Mouse (Mus musculus) naive thymus-derived CD4-positive, alpha-beta T cell, adult 2 months (primary cell): ENCODE measurements around the gene Hus1b.

Source experiments
- DNase-seq: peaks from one replicate; pipeline ENCODE4 v3.0.0-alpha.2; 2011; ENCODE audit warnings: low read depth

Hus1b gene

DNA sequence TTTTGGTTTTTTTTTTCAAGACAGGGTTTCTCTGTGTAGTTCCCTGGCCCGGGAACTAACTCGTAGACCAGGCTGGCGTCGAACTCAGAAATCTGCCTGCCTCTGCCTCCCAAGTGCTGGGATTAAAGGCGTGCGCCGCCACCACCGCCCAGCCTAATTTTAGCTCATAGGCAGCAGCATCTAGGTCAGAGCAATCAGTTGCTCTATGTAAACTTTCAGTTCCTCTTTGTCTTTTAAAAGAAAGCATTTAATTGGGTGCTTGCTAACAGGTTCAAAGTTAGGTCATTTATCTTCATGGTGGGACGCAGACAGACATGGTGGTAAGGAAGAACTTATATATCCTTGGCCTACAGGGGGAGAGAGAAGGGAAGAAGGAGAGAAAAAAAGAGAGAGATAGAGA lies 1.6 kb upstream of the Hus1b start:
- no peak for DNase-seq

DNA sequence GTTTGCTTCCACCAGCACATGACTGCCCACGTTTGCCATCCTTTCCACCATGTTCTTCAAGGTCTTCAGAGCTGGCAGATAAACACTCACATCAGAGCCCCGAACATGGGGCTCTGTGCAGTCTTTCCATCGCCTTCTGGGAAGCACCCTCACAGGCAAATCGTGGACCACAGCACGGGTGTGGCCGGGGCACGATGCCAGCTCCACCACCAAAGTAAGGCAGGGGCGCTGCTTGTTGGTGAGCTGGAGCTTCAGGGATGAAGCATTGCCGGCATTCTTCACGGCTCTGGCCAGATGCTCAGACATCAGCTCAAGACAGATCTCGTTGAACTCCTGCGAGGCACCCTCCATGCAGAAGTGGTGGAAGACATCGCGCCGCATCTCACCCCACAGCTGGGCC lies 430 bp downstream of the Hus1b start:
- DNase-seq, result no peak

DNA sequence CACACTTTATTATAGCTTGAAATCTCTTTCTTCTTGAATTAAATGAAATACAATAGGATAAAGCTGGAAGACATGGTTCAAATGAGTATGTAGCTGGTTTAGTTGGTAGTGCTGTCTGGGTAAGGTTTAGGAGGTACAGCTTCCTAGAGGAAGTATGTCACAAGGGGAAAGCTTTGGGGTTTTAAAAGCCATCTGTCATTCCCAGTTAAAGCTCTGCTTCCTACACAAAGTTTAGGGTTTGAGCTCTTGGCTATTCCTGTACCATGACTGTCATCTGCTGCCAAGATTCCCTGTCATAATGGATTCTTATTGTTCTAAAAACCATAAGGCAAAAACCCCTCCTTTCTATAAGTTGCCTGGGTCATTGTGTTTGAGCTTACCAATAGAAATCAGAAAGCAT lies 1.8 kb downstream of the Hus1b start:
- DNase-seq, result no peak

DNA sequence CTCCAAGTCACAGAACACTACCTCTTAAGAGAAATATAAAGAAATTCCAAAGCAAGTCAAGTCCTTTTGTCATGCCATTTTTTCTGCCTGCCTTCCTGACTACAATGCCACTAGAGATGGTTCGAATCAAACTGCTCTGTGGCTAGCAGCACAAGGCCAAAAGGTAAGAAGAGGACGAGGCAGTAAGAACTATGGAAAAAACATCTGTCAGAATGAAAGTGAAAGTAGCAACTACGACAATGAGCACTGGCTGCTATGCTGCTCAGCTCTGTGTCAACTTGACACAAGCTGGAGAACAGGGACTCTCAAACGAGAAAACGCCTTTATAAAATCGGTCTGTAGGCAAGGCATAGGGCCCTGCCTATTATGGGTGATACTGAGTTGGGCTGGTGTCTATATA lies 14.6 kb downstream of the Hus1b start:
- peak; percentile 78 for DNase-seq

DNA sequence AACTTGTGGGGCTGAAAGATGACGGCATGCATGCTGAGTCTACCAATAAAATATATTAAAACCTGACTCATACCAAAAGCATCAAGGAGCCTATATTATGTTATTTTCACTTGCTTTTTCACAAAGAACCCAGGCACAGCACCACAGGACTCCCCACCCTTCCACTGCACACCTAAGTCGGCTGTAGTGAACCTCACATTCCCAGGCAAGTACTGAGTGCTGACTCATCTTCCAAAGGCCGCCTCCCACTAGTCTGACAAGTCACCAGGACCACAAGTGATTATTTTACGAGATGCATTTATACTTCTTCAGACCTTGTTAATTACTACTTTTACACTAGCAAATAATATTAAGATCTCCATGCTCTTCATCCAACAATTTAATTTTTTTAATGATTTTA lies 15.9 kb downstream of the Hus1b start:
- DNase-seq, result no peak

DNA sequence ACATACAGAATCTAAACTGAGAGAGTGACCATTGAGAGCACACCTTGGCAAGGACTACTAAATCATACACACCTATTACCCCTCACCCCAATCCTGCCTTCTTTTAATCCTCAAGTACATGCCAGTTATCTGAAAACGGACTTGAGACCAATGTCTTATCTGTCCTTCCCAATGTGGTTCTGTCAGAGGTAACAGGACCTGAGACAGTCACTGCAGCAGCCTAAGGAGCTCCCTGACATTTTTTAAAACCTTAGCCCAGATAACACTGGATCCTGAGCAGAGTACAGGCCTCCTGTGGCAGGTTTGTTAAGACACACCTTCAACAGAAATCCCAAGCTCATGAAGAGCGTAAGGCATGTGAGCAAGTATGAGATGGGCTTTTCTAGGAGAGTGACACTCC lies 18.4 kb downstream of the Hus1b start:
- no peak for DNase-seq

DNA sequence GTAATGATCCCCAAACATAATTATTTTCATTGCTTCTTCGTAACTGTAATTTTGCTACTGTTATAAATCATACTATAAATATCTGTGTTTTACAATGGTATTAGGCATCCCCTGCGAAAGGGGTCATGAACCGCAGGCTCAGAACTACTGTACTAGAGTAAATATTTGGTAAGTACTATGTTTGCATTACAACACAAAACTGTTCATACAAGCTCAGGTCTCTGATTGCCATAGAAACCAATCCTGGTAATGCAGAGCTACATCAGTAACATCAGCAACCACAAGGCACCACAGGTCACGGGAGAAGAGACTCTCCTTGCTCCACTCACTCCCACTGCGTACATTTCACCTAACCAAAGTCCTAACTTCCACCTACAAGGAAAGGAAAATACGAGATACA lies 23.3 kb downstream of the Hus1b start:
- DNase-seq, result no peak

DNA sequence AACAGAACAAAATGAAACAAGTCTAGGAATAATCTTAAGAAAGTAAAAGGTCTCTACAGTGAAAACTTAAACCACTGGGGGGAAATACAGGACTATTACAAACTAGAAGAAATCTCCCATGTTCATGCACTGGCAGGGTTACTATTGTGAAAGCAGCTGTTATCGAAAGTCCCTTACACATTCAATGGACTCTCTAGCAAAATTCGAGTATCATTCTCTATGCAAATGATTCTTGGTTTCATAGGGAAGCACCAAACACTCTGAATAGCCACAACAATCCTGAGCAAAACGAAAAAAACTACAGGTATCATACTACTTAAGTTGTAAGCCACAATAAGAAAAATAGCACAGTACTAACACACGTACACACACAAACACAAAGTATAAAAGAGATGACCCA lies 25.6 kb downstream of the Hus1b start:
- no peak for DNase-seq

DNA sequence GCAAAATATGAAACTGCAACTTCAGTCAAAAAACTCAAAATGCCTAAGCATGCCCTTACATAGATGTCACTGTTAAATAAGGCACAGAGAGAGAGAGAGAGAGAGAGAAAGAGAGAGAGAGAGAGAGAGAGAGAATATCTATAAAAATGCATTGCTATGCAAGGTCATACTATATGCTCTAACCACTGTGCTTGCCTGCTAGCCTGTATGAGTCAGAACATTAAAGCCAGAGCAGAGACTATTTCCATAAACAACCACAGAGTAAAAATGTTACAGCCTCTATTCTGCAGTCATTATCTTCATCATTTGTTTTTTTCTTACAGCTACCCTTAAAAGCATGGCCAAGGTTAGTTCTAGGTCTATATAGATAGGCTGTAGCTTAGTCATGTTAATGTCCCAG lies 33.8 kb downstream of the Hus1b start:
- DNase-seq, result no peak

DNA sequence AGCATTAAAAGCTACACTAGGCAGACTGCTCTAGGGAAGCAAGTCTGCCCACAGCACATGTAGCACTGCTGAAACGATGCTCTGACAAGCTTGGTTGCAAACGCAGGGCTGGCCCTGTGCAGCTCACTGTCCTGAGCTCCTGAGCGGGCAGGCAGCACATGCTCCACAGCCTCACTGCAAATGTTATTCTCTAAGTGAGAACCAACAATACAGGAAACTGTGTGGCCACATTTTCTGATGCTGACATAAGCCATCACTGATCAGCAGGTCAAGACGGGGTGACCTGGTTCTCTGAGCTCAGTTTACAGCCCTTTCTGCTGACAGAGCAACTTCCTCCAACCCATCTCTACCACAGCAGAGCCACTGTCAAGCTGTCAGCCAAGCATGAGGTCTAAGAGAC lies 34.5 kb downstream of the Hus1b start:
- DNase-seq, result no peak

DNA sequence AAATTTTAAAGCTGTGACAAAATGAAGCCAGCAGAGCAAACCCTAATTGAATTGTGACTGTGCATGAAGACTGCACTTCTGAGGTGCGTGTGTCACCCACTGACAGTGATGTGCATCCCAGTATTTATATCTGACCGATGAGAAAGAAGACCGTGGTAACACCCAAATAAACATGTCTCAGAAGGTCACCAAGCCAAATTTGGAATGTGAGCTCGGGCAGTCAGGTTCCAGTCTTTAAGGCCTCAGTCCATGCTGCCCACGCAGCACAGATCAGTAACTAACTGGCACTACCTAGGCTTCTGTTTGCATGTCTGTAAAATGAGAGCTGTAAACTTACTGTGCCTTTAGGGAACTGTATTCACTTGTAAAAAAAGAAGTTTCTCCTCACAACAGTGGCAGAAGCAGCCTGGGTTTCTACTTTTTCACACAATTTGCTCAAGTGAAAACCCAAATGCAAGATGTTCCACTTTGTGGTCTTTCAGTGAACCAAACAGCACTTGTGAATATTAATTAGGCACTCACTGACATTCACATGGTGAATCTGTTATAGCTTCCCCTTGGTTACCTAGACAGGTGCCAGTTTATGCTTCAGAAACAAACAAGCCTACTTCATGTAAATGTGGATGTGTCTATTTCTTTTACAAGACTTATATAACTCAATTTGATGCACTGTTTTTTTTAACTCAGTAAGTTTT lies 35.5 kb downstream of the Hus1b start:
- no peak for DNase-seq

DNA sequence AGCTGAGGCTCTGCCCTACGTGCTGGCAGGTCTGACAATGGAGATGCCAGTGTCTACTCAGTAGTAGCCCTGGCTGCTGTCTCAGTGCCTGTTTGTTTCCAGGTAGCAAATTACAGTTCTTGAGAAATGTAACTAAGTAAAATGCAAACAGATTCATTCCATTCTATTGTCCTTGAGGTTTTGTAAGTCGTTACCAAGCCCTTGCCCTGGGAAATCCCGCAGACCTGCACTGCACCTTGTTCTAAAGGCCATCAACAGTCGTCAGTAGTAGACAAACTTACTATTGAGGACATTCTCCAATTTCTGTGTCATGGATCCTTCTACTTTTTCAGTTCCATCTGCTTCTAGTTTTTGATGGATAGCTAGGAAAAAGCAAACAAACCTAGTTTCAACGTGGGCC lies 36.7 kb downstream of the Hus1b start:
- no peak for DNase-seq

DNA sequence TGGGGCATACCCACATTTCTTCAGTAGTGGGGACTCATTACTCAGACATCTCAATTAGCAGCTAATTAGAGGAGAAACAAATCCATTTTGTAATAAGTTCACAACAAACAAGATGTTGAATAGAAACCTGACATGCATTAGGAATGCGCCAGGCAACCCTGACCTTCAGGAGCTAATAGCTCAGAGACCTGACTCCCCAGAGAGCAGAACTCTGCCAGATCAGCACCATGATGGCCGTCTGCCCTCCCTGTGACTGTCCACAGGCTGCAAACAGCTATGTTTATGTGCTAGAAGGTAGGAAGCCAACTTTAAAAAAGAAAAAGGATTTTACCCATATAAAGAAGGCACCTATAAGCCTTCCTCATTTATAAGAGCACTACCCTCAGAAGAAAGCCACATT lies 45.3 kb downstream of the Hus1b start:
- no peak for DNase-seq

DNA sequence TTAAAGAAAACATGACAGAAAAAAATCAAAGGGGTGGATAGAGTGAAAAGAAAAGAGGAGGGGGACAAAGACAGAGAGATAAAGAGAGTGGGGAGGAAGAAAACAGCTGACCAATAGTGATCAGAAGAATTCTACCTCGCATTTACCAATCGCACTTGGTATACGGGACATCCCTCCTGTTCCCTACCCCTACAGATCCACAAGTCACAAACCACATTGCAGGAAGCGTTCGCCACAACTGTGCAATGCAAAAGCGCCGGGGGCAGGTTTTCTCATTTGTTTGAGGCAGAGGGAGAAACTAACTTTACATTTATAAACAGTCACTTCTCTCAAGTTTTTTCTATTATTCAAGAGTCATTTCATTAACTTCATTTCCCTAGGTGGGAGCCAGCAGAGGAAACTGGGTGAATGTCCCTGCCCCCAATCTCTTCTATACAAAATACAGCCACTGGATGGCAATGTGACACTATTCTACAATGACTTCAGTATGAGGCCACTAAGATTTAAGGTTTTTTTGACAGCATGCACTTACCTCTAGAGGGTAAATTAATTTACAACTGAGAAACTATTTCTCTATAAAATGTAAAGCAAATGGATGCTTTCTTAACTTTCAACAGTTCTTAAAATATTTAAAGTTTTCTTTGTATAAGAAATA lies 46.0 kb downstream of the Hus1b start:
- peak; percentile 50 for DNase-seq
